Mouse (Mus musculus): ENCODE measurements around the gene Tent5c. TPM values are rescaled to one million over a fixed set of nuclear protein-coding genes. Genes with fewer than 3 reads are reported as not detected.
"Not testable (repeated sequence)": the region's sequence is repeated elsewhere in the genome, so short reads cannot be mapped to it uniquely, and the experiment has no call there.

Tent5c gene
- polyA plus RNA-seq, 1 experiment from 2014 or later: 3.5 TPM

DNA sequence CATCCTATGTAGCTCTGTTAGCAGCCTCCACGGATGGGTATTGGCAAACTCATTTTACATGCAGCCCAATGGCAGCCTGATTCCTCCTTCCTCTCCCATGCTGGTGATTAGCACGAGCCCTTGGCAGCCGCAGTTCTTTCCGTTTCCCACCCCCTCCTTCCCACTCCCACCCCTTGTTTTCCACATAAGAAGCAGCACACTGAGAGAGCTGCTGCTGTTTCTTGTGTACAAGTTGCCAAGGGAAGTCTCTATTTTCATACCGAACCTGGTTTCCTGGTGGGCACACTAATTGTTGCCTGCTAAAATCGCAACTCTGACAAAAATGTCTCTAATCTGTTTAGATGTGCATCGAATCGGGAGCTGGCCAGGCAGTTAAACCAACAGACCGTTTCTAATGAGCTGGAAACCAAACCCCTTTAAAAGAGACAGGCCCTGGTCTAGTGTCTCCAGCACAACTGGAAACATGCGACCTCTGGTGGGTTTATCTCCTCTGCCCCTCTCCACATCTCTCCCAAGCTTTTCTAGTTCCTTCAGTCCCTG lies 71.3 kb downstream of the Tent5c start:
- Histone ChIP-seq H3K9me3 (replicated peaks; ENCODE audit: control insufficient read depth, low read length) (no peaks in the 10 kb centered on the region), H3K27me3 (ENCODE audit: control insufficient read depth, insufficient read depth, low read length) (no peaks in the 10 kb centered on the region), H3K27ac (replicated peaks; ENCODE audit: low read depth, low read length) (no peak overlapping the region), H3K9ac (replicated peaks; ENCODE audit: low read length) (no peak overlapping the region), H3K4me2 (ENCODE audit: low read depth, low read length) (peak overlapping the region; percentile 8; the same call in 1 of the 2 replicates), H3K4me1 (ENCODE audit: control insufficient read depth, insufficient read depth, low read length) (no peaks in the 10 kb centered on the region; the same call in 1 of the 2 replicates), H3K36me3 (replicated peaks; ENCODE audit: control insufficient read depth, insufficient read depth, low read depth, low read length) (no peaks in the 10 kb centered on the region), H3K4me3 (ENCODE audit: low read depth, low read length) (no peak overlapping the region)
- peak; percentile 36 for DNase-seq (ENCODE audit: low spot score)
- WGBS: 20% methylated on average over 10 of the region's 10 CpGs
- ATAC-seq (replicated peaks; ENCODE audit: insufficient number of reproducible peaks, low FRiP score, low TSS enrichment, low read depth): no peak; the same call in 1 of the 2 replicates

DNA sequence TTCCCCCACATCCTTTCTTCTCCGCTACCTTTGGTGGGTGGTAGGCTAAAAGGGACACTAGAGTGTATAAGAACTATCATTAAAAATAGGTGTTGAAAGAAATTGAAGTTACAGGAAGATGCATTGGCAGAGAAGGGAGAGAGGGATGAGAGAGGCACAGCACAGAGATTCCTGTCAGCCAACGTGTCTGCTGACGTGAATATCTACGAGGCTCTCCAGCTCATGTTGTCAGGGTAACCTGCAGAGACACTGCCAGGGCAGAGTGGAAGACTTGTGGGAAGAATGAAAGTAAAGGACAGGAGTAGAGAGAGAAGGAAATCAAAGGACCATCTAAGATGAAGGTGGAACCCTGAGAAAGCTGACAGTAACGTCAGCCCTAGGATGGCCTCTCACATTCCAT lies 73.5 kb downstream of the Tent5c start:
- Histone ChIP-seq H3K27me3 (ENCODE audit: control insufficient read depth, insufficient read depth, low read length) (no peaks in the 10 kb centered on the region), H3K9me3 (replicated peaks; ENCODE audit: control insufficient read depth, low read length) (no peaks in the 10 kb centered on the region), H3K4me2 (ENCODE audit: low read depth, low read length) (no peak overlapping the region), H3K36me3 (replicated peaks; ENCODE audit: control insufficient read depth, insufficient read depth, low read depth, low read length) (no peaks in the 10 kb centered on the region), H3K4me1 (ENCODE audit: control insufficient read depth, insufficient read depth, low read length) (no peaks in the 10 kb centered on the region; the same call in 1 of the 2 replicates), H3K27ac (replicated peaks; ENCODE audit: low read depth, low read length) (no peak overlapping the region), H3K4me3 (ENCODE audit: low read depth, low read length) (no peak overlapping the region), H3K9ac (replicated peaks; ENCODE audit: low read length) (no peak overlapping the region)
- DNase-seq (ENCODE audit: low spot score): no peak
- WGBS: 80% methylated on average over 5 of the region's 5 CpGs
- no peak for ATAC-seq (replicated peaks; ENCODE audit: insufficient number of reproducible peaks, low FRiP score, low TSS enrichment, low read depth)

DNA sequence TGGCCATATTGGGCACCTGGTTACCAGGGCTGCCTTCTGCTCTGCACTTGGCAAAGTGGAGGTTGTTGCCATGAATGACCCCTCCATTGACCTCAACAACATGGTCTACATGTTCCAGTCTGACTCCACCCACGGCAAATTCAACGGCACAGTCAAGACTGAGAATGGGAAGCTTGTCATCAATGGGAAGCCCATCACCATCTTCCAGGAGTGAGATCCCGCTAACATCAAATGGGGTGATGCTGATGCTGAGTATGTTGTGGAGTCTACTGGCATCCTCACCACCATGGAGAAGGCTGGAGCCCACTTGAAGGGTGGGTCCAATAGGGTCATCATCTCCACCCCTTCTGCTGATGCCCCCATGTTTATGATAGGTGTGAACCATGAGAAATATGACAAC lies 75.5 kb downstream of the Tent5c start:
- H3K4me2 ChIP-seq (ENCODE audit: low read depth, low read length); H3K9ac ChIP-seq (replicated peaks; ENCODE audit: low read length); H3K4me3 ChIP-seq (ENCODE audit: low read depth, low read length); DNase-seq (ENCODE audit: low spot score); H3K9me3 ChIP-seq (replicated peaks; ENCODE audit: control insufficient read depth, low read length); H3K27me3 ChIP-seq (ENCODE audit: control insufficient read depth, insufficient read depth, low read length); ATAC-seq (replicated peaks; ENCODE audit: insufficient number of reproducible peaks, low FRiP score, low TSS enrichment, low read depth); H3K4me1 ChIP-seq (ENCODE audit: control insufficient read depth, insufficient read depth, low read length); H3K27ac ChIP-seq (replicated peaks; ENCODE audit: low read depth, low read length); H3K36me3 ChIP-seq (replicated peaks; ENCODE audit: control insufficient read depth, insufficient read depth, low read depth, low read length): not testable (repeated sequence)
- 94% methylated on average over 3 of the region's 3 CpGs for WGBS

DNA sequence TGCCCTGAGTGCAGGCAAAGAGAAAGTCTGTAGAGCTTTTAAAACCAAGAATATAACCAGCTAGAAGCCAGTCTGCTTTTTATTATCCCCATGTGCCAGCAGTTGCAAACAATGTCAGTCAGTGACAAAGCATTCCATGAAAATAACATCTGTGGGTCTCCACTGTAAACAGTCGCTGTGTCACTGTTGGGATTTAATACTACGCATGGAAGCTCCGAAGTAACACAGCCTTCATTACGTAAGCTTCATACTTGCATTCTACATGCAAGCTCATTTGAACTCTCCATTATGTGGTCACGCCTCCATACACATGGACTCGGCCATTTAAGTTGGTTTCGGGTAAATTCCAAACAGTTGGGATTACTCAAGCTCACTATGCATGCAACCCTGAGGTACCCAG lies 77.2 kb downstream of the Tent5c start:
- no peaks in the 10 kb centered on the region for H3K4me1 ChIP-seq (ENCODE audit: control insufficient read depth, insufficient read depth, low read length)
- H3K27me3 ChIP-seq (ENCODE audit: control insufficient read depth, insufficient read depth, low read length): no peaks in the 10 kb centered on the region
- no peaks in the 10 kb centered on the region for H3K9me3 ChIP-seq (replicated peaks; ENCODE audit: control insufficient read depth, low read length)
- DNase-seq (ENCODE audit: low spot score) (no peak), ATAC-seq (replicated peaks; ENCODE audit: insufficient number of reproducible peaks, low FRiP score, low TSS enrichment, low read depth) (no peak)
- H3K27ac ChIP-seq (replicated peaks; ENCODE audit: low read depth, low read length): no peak overlapping the region
- H3K4me3 ChIP-seq (ENCODE audit: low read depth, low read length): no peak overlapping the region
- no peaks in the 10 kb centered on the region for H3K36me3 ChIP-seq (replicated peaks; ENCODE audit: control insufficient read depth, insufficient read depth, low read depth, low read length)
- no peak overlapping the region for H3K4me2 ChIP-seq (ENCODE audit: low read depth, low read length)
- 89% methylated on average over 7 of the region's 7 CpGs for WGBS
- H3K9ac ChIP-seq (replicated peaks; ENCODE audit: low read length): no peak overlapping the region

GRCm38 (mm10) chr3:100409280-100409679 lies 79.8 kb downstream of the Tent5c start:
- Histone ChIP-seq H3K36me3 (replicated peaks; ENCODE audit: control insufficient read depth, insufficient read depth, low read depth, low read length) (no peaks in the 10 kb centered on the region), H3K27me3 (ENCODE audit: control insufficient read depth, insufficient read depth, low read length) (no peaks in the 10 kb centered on the region), H3K4me1 (ENCODE audit: control insufficient read depth, insufficient read depth, low read length) (no peaks in the 10 kb centered on the region), H3K9me3 (replicated peaks; ENCODE audit: control insufficient read depth, low read length) (no peaks in the 10 kb centered on the region), H3K27ac (replicated peaks; ENCODE audit: low read depth, low read length) (no peak overlapping the region), H3K9ac (replicated peaks; ENCODE audit: low read length) (no peak overlapping the region), H3K4me3 (ENCODE audit: low read depth, low read length) (no peak overlapping the region), H3K4me2 (ENCODE audit: low read depth, low read length) (no peak overlapping the region)
- no peak for ATAC-seq (replicated peaks; ENCODE audit: insufficient number of reproducible peaks, low FRiP score, low TSS enrichment, low read depth)
- 87% methylated on average over 2 of the region's 2 CpGs for WGBS
- no peak for DNase-seq (ENCODE audit: low spot score)

- H3K27ac ChIP-seq (replicated peaks; ENCODE audit: low read depth, low read length): no peak overlapping the region
- no peaks in the 10 kb centered on the region for H3K9me3 ChIP-seq (replicated peaks; ENCODE audit: control insufficient read depth, low read length)
- no peaks in the 10 kb centered on the region for H3K36me3 ChIP-seq (replicated peaks; ENCODE audit: control insufficient read depth, insufficient read depth, low read depth, low read length)
- ATAC-seq (replicated peaks; ENCODE audit: insufficient number of reproducible peaks, low FRiP score, low TSS enrichment, low read depth) (no peak), DNase-seq (ENCODE audit: low spot score) (no peak)
- no peaks in the 10 kb centered on the region for H3K27me3 ChIP-seq (ENCODE audit: control insufficient read depth, insufficient read depth, low read length)
- H3K4me3 ChIP-seq (ENCODE audit: low read depth, low read length): no peak overlapping the region
- no peak overlapping the region for H3K4me2 ChIP-seq (ENCODE audit: low read depth, low read length)
- no peaks in the 10 kb centered on the region for H3K4me1 ChIP-seq (ENCODE audit: control insufficient read depth, insufficient read depth, low read length)
- H3K9ac ChIP-seq (replicated peaks; ENCODE audit: low read length): no peak overlapping the region
- 84% methylated on average over 2 of the region's 2 CpGs for WGBS
Measured at GRCm38 (mm10) chr3:100408351-100409043, 80.6 kb downstream of the Tent5c start.

GRCm38 (mm10) chr3:100402656-100403055 lies 86.5 kb downstream of the Tent5c start:
- 90% methylated on average over 4 of the region's 4 CpGs for WGBS
- no peak overlapping the region for H3K27ac ChIP-seq (replicated peaks; ENCODE audit: low read depth, low read length)
- no peak for ATAC-seq (replicated peaks; ENCODE audit: insufficient number of reproducible peaks, low FRiP score, low TSS enrichment, low read depth)
- no peaks in the 10 kb centered on the region for H3K4me1 ChIP-seq (ENCODE audit: control insufficient read depth, insufficient read depth, low read length)
- H3K4me3 ChIP-seq (ENCODE audit: low read depth, low read length): no peak overlapping the region
- no peak overlapping the region for H3K9ac ChIP-seq (replicated peaks; ENCODE audit: low read length)
- H3K36me3 ChIP-seq (replicated peaks; ENCODE audit: control insufficient read depth, insufficient read depth, low read depth, low read length): no peaks in the 10 kb centered on the region
- no peak overlapping the region for H3K4me2 ChIP-seq (ENCODE audit: low read depth, low read length)
- no peaks in the 10 kb centered on the region for H3K27me3 ChIP-seq (ENCODE audit: control insufficient read depth, insufficient read depth, low read length)
- H3K9me3 ChIP-seq (replicated peaks; ENCODE audit: control insufficient read depth, low read length): no peaks in the 10 kb centered on the region
- no peak for DNase-seq (ENCODE audit: low spot score)

Measured in embryonic facial prominence, embryonic 11.5 days (tissue).